Mouse (Mus musculus): ENCODE data around the gene Xkrx. TPM values are rescaled to one million over a fixed set of nuclear protein-coding genes. Genes with fewer than 3 reads are reported as not detected.

Xkrx gene
- total and polyA plus RNA-seq, 3 experiments = 0.04 to 0.24 TPM; not detected in 1

DNA sequence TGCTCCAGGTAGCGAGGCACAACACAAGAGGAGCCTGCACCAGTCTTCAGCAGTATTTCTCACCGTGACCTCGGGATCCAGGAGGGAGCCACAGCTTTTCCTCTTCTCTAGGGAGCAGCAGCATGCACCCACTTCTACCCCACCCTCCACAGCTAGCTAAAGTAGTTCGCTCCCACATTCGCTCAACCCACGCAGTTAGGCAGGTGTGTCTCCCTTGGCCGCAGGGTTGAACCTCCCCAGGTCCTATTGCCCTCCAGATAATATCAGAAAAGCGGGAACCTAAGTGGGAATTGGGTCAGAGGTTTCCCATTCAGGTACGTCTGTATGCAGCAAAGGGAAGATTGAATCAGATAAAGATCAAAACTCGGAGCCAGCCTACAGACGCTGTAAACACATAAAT, 950 bp upstream of the Xkrx start:
- no peak for TF ChIP-seq EP300 (IDR thresholded peaks at IDR 0.05; ENCODE audit: low read length)
- TF ChIP-seq HCFC1 (IDR thresholded peaks at IDR 0.05; ENCODE audit: low read depth, low read length) = no peak
- no peak for TF ChIP-seq KAT2A (IDR thresholded peaks at IDR 0.05; ENCODE audit: insufficient replicate concordance, low read length)
- no peak for TF ChIP-seq MAZ (IDR thresholded peaks at IDR 0.05; ENCODE audit: low read depth, low read length)
- no peak for TF ChIP-seq SIN3A (IDR thresholded peaks at IDR 0.05; ENCODE audit: low read length)
- no peak for TF ChIP-seq RAD21 (IDR thresholded peaks at IDR 0.05; ENCODE audit: low read depth, low read length)
- TF ChIP-seq USF1 (IDR thresholded peaks at IDR 0.05; ENCODE audit: low read depth, low read length) = no peak
- TF ChIP-seq MYC (IDR thresholded peaks at IDR 0.05; ENCODE audit: low read depth, low read length) = no peak
- TF ChIP-seq CHD1 (IDR thresholded peaks at IDR 0.05; ENCODE audit: low read depth, low read length) = no peak
- no peak for TF ChIP-seq TBP (conservative IDR thresholded peaks at IDR 0.05; ENCODE audit: low read depth, low read length)
- Histone ChIP-seq H3K79me2 (replicated peaks; ENCODE audit: control insufficient read depth, extremely low read depth, insufficient read depth, poor library complexity, severe bottlenecking) (no peaks in the 10 kb centered on the region), H3K27me3 (replicated peaks) (no peaks in the 10 kb centered on the region), H3K9ac (ENCODE audit: insufficient read depth, low read depth) (no peak overlapping the region), H3K4me2 (ENCODE audit: insufficient read depth, low read depth, poor library complexity, severe bottlenecking) (no peak overlapping the region), H3K27ac (ENCODE audit: insufficient read depth, low read depth) (no peak overlapping the region), H3K4me1 (ENCODE audit: control insufficient read depth in 1 of 2, insufficient read depth in 2 of 2) (peaks cover 0 to 18% of the 10 kb centered on the region in 2 experiments; a peak in 1 of 4 replicates), H3K4me3 (replicated peaks in 1 of 3; ENCODE audit: low read depth in 2 of 3, low read length in 2 of 3, poor library complexity in 1 of 3) (no peak overlapping the region), H3K36me3 (replicated peaks in 1 of 2; ENCODE audit: control insufficient read depth in 1 of 2, insufficient read depth in 1 of 2, low read length in 1 of 2) (no peaks in the 10 kb centered on the region), H3K9me3 (replicated peaks; ENCODE audit: low read length) (peaks cover 2% of the 10 kb centered on the region)
- DNase-seq (ENCODE audit: extremely low read depth) = no peak
- in situ Hi-C loops (cut with MboI; ENCODE audit: low pct_ligation_motif_present, low pct_unique_long_range_greater_than_20kb, low sequenced_read_pairs) (no loop called here), dilution Hi-C loops (cut with MboI; ENCODE audit: extremely low pct_ligation_motif_present, extremely low pct_unique_long_range_greater_than_20kb, low sequenced_read_pairs) (no loop called here)

DNA sequence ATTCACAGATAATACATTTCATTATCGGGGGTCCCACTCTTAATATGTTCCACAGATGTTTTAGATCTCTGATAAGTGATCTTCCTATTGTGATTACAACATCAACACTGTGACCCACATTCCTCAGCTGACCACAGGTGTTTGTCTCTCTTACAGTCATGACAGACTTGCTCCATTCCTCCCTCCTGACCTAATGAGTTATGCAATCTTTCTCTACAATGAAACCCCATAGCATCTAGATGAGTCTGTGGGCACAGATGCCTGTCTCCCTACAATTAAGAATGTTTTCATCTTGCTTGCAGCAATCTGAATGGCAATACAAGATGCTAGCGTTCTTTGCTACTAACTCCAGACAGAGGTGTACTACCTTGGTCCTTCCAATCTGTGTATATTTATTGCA, 1.4 kb downstream of the Xkrx start:
- dilution Hi-C loops (cut with MboI; ENCODE audit: extremely low pct_ligation_motif_present, extremely low pct_unique_long_range_greater_than_20kb, low sequenced_read_pairs) (no loop called here), in situ Hi-C loops (cut with MboI; ENCODE audit: low pct_ligation_motif_present, low pct_unique_long_range_greater_than_20kb, low sequenced_read_pairs) (no loop called here)

More for the DNA sequence above, 1.4 kb downstream of the Xkrx start:
- Histone ChIP-seq H3K4me2 (ENCODE audit: insufficient read depth, low read depth, poor library complexity, severe bottlenecking) (no peak overlapping the region), H3K9me3 (replicated peaks; ENCODE audit: low read length) (peaks cover 2% of the 10 kb centered on the region), H3K27ac (ENCODE audit: insufficient read depth, low read depth) (no peak overlapping the region), H3K36me3 (replicated peaks in 1 of 2; ENCODE audit: control insufficient read depth in 1 of 2, insufficient read depth in 1 of 2, low read length in 1 of 2) (no peaks in the 10 kb centered on the region), H3K9ac (ENCODE audit: insufficient read depth, low read depth) (no peak overlapping the region), H3K27me3 (replicated peaks) (no peaks in the 10 kb centered on the region), H3K4me1 (ENCODE audit: control insufficient read depth in 1 of 2, insufficient read depth in 2 of 2) (peaks cover 0 to 18% of the 10 kb centered on the region in 2 experiments; a peak in 1 of 4 replicates), H3K79me2 (replicated peaks; ENCODE audit: control insufficient read depth, extremely low read depth, insufficient read depth, poor library complexity, severe bottlenecking) (no peaks in the 10 kb centered on the region), H3K4me3 (replicated peaks in 1 of 3; ENCODE audit: low read depth in 2 of 3, low read length in 2 of 3, poor library complexity in 1 of 3) (no peak overlapping the region)
- no peak for DNase-seq (ENCODE audit: extremely low read depth)
- TF ChIP-seq USF1 (IDR thresholded peaks at IDR 0.05; ENCODE audit: low read depth, low read length) (no peak), MAX (IDR thresholded peaks at IDR 0.05; ENCODE audit: low read length) (no peak), PAX5 (IDR thresholded peaks at IDR 0.05; ENCODE audit: low read length) (no peak), SMC3 (IDR thresholded peaks at IDR 0.05; ENCODE audit: low read depth, low read length) (no peak), MYC (IDR thresholded peaks at IDR 0.05; ENCODE audit: low read depth, low read length) (no peak), POLR2AphosphoS2 (IDR thresholded peaks at IDR 0.05; ENCODE audit: low read depth, low read length) (no peak), ETS1 (conservative IDR thresholded peaks at IDR 0.05; ENCODE audit: low read depth, low read length) (no peak), RAD21 (IDR thresholded peaks at IDR 0.05; ENCODE audit: low read depth, low read length) (no peak), CTCF (conservative IDR thresholded peaks at IDR 0.05 in 1 of 2, IDR thresholded peaks at IDR 0.05 in 1 of 2; ENCODE audit: low read depth in 2 of 2, low read length in 2 of 2) (no peak), KAT2A (IDR thresholded peaks at IDR 0.05; ENCODE audit: insufficient replicate concordance, low read length) (no peak), HCFC1 (IDR thresholded peaks at IDR 0.05; ENCODE audit: low read depth, low read length) (no peak), RCOR1 (conservative IDR thresholded peaks at IDR 0.05; ENCODE audit: low read depth, low read length) (no peak), NELFE (IDR thresholded peaks at IDR 0.05; ENCODE audit: low read depth, low read length) (no peak)

All from CH12.LX (cell line).